Comparison of ENCODE assay signal across 21 mouse cellular contexts in the genomic region with DNA sequence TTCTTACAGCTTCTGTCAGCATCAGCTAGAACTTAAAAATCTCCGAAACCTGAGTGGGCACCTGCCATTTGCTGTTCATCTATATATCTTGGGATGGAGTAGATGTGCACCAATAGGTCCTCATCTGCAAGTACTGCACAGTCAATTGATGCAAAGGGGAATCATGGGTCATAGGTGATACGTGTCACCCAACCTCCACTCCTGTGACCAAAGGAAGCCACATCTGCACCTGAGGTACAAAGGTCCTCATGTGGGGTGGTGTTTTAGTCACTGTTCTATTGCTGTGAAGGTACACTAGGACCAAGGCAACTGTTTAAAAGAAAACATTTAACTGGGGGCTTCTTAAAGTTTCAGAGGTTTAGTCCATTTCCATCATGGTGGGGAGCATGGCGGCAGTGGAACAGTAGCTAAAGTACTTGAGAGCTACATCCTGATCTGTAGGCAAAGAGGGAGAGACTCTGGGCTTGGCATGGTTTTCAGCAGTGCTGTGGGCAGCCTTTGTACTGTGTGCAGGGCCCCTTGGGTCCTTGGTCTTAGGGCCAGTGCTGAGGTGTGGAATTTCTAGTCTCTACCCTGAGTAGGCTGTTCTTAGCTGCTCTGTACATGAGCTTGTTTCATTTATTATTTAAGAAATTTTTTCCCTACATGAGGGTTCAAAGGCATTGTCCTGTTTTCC.
"Had no signal": no experiment of that assay in that cellular context is flagged by ENCODE, and none has a peak within 500 bp of the region (broad histone marks: within the 10 kb centered on the region; RNA-seq: fewer than 3 reads in every experiment).

No protein-coding gene starts in this region.

- H3K4me2 ChIP-seq: kidney, embryonic 15.5 days; limb, embryonic 15.5 days; liver, embryonic 12.5 days; liver, embryonic 15.5 days; midbrain, embryonic 12.5 days; midbrain, embryonic 15.5 days; neural tube, embryonic 12.5 days; neural tube, embryonic 15.5 days had no signal

- H3K4me1 ChIP-seq: liver, embryonic 15.5 days; midbrain, embryonic 15.5 days; neural tube, embryonic 15.5 days had no signal

- ATAC-seq: liver, embryonic 12.5 days; midbrain, embryonic 15.5 days had no signal

- H3K27ac ChIP-seq: kidney, embryonic 15.5 days; limb, embryonic 15.5 days; liver, embryonic 12.5 days; liver, embryonic 15.5 days; midbrain, embryonic 12.5 days; midbrain, embryonic 15.5 days; neural tube, embryonic 12.5 days; neural tube, embryonic 15.5 days; stomach, postnatal 0 days had no signal

- H3K9ac ChIP-seq: kidney, embryonic 15.5 days; limb, embryonic 15.5 days; liver, embryonic 12.5 days; liver, embryonic 15.5 days; midbrain, embryonic 12.5 days; midbrain, embryonic 15.5 days; neural tube, embryonic 12.5 days; neural tube, embryonic 15.5 days had no signal

- H3K4me3 ChIP-seq: kidney, embryonic 15.5 days; limb, embryonic 15.5 days; liver, embryonic 12.5 days; liver, embryonic 15.5 days; midbrain, embryonic 12.5 days; midbrain, embryonic 15.5 days; neural tube, embryonic 12.5 days; neural tube, embryonic 15.5 days had no signal

- H3K27me3 ChIP-seq: kidney, embryonic 15.5 days; limb, embryonic 15.5 days; liver, embryonic 12.5 days; liver, embryonic 15.5 days; midbrain, embryonic 12.5 days; midbrain, embryonic 15.5 days; neural tube, embryonic 12.5 days; neural tube, embryonic 15.5 days had no signal

- DNase-seq: kidney, adult 2 months; kidney, postnatal 10 days; kidney, postnatal 4 days; left cerebral cortex, postnatal 4 days; lung, adult 2 months; lung, postnatal 14 days; lung, postnatal 4 days; right cerebral cortex, adult 18-20 months; right cerebral cortex, postnatal 14 days; right cerebral cortex, postnatal 4 days; thymus, adult 18-20 months; thymus, postnatal 36 days had no signal

- H3K9me3 ChIP-seq: kidney, embryonic 15.5 days; limb, embryonic 15.5 days; liver, embryonic 12.5 days; liver, embryonic 15.5 days; midbrain, embryonic 12.5 days; midbrain, embryonic 15.5 days; neural tube, embryonic 12.5 days; neural tube, embryonic 15.5 days had no signal
